Mouse (Mus musculus): Measurements from ENCODE around the gene Lmx1b.
A peak's percentile ranks its signal among the peaks of the same experiment; 100 is the strongest.

The Lmx1b gene

DNA sequence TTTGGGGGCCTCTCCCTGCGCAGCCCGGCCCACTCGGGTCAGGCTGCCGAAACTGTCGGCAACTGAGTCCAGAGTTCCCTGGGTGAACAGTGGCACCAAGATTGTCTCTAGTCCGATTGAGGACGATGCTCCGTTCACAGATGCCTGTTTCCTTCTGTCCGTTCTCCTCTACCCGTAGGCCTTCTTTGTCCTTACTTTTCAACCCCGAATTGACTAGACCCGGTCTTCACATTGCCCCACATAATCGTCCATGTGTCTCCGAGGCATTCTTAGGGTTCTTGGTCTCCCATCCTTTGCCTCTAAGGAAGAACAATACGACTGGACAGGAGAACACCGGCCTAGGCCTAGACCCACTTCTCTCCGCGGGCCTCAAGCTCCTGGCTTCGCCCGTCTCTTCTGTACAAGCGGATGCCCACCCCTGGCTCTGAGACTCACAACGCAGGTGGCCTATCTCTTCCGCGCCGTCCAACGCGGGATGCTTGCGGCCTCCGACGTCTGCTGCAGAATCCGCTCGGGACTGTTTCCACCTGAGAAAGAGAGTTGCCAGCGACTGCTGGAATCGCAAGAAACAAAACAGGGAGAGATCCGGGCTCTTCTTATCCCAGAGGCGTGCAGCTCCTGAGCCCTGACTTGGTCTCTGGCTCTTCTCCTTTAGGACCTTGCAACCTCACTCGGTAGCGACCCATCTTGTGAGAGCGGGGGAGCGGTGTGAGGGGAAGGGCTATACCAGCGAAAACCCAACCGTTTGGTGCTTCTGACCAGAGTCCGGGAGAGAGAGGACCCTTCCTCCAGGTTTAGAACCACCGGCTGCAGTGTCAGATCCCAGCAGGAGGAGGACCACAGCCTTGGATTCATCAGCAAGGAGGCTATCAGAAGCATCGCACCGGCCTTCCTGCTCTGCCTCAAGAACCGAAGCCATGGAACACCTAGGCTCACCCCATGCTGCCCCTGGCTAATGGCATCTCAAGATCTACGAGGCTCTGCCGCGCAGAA is 3.7 kb upstream of the Lmx1b start:
- DNase-seq (ENCODE audit: low spot score in 2 of 2), result no peak

- DNase-seq (ENCODE audit: low spot score in 2 of 2), result peak; percentile 72 to 76
Measured at GRCm38 (mm10) chr2:33642650-33643458, 2.5 kb upstream of the Lmx1b start.

- no peak for DNase-seq (ENCODE audit: low spot score in 2 of 2)
Measured at GRCm38 (mm10) chr2:33641859-33642571, 1.7 kb upstream of the Lmx1b start.

- no peak for DNase-seq (ENCODE audit: low spot score in 2 of 2)
Measured at GRCm38 (mm10) chr2:33640978-33641858, 907 bp upstream of the Lmx1b start.

DNA sequence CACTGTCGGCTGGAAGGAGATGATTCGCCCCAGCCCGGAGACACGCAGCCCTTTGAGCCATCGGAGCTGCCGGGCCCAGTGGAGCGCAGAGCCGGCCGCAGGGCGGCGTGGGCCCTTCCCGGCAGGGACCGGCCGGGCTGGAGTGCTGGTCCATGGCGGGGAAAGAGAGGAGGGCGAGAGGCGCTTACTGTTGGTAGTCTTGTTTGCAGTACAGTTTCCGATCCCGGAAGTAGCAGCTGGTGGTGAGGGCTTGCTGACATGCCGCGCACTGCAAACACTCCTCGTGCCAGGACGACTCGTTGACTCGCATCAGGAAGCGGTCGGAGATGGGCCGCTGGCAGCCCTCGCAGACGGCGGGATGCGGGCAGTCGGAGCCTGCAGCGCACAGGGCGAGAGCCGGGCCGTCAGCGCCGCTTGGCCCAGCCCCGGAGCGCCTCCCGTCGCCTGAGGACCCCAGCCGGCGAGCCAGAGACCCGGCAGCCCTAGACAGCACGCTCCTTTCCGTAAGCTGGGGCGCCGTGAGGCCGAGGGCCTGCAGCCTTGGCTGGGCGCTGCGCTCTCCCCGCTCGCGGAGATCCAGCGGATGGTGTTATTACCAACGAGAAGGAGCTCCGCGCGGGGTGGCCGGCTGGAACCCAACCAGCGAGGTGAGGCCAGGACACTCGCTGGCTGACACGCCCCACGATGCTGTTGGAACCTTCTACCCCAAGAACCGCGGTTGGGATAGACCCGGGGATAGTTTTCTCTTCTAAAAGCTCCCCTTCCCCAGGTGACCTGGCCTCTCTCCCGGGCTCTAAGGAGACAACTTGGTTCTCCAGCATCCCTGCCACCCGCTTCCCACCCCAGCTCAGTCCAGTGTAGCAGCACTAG is 775 bp downstream of the Lmx1b start:
- no peak for DNase-seq (ENCODE audit: low spot score in 2 of 2)

GRCm38 (mm10) chr2:33638141-33638733 is 2.1 kb downstream of the Lmx1b start:
- no peak for DNase-seq (ENCODE audit: low spot score in 2 of 2)

GRCm38 (mm10) chr2:33637288-33637687 is 3.0 kb downstream of the Lmx1b start:
- DNase-seq (ENCODE audit: low spot score in 2 of 2), result no peak

DNA sequence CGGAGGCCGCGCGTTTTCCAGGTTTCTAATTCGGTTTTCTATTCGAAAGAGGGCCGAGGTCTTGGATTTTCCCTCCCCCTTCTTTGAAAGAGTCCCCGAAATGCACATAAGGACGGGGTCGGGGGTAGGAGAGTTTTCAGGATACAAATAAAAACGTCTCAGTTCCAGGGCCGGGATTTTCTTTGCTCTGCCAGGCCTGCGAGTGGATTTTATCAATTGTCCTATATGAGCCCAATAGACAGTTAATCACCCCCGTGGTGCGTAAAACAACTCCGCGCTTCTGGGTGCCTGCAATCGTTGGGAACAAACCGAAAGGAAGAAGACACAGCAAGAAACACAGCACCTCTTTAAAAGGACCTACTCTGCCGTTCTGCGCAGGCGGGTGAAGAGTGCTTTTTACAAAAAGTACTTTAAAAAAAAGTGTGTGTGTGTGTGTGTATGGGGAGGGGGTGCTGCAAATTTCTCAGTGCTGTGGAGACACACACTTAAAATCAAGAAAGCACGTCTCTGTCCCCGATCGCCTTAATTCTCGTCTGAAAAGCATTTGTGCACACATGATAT is 3.6 kb downstream of the Lmx1b start:
- DNase-seq (ENCODE audit: low spot score in 2 of 2), result no peak

- DNase-seq (ENCODE audit: low spot score in 2 of 2), result no peak
Measured at GRCm38 (mm10) chr2:33636117-33636521, 4.2 kb downstream of the Lmx1b start.

GRCm38 (mm10) chr2:33635323-33636116 is 4.8 kb downstream of the Lmx1b start:
- no peak for DNase-seq (ENCODE audit: low spot score in 2 of 2)

GRCm38 (mm10) chr2:33634481-33635090 is 5.7 kb downstream of the Lmx1b start:
- no peak for DNase-seq (ENCODE audit: low spot score in 2 of 2)

DNA sequence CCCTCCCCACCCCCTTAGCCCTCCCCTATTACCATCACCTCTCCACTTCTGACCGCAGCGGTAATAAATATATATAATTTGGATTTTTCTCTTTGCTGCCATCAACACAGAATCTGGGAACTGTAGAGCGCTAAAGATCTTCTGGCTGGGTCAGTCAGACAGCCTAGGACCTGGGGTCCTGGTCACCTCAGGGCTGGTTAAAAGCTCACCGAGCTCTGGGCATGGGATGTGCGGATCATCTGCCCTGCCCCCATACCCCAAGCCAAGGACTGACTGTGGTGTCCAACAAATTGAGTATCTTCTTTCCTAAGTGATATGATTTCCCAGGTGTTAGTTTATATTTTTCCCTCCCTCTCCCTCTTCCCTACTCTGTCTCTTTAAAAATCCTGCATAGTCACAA is 6.4 kb downstream of the Lmx1b start:
- no peak for DNase-seq (ENCODE audit: low spot score in 2 of 2)

GRCm38 (mm10) chr2:33633237-33633636 is 7.1 kb downstream of the Lmx1b start:
- no peak for DNase-seq (ENCODE audit: low spot score in 2 of 2)

GRCm38 (mm10) chr2:33632551-33633059 is 7.7 kb downstream of the Lmx1b start:
- no peak for DNase-seq (ENCODE audit: low spot score in 2 of 2)

GRCm38 (mm10) chr2:33631708-33632343 is 8.5 kb downstream of the Lmx1b start:
- DNase-seq (ENCODE audit: low spot score in 2 of 2), result no peak

DNA sequence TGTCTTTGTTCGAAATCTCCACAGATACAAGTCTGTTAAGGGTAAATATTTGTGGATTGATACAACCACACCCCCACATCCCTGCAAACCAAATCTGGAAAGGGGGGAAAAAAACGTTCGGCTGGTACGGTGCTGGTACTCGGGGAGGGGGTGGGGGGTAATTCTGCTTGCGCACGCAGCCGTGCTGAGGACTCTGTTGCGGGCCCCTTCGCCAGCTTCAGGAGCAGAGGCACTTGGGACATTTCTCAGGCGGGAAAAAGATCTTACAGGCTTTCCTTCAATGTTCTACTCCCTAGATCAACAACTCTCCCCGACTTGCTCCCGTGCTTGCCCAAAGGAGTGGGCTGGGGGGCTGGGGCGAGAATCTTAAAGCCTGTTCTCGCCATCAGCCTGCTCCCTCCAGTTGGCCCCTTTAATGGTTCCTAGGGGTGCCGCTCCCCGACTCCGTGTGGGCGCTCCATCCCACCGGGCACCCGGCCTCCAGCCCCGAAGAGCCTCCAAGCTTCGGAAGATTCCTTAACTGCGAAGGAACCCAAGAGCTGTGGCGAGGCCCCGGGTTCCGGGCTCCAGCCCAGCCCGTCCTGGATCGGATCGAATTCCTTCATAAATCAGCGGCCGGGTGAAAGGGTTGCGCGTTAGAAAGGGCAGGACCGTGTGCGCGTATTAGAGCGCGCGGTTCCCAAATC is 9.1 kb downstream of the Lmx1b start:
- DNase-seq (ENCODE audit: low spot score in 2 of 2), result no peak

Data from frontal cortex, postnatal 36 days (tissue).